9 mouse cellular contexts compared by ENCODE assay signal in genomic region chr8:114593424-114594157, GRCm38 (mm10).
DNase-seq lines count a peak whose midpoint lies in the region; ATAC-seq and TF ChIP-seq lines count a peak whose summit lies in the region.
"Had no signal": no experiment of that assay in that cellular context is flagged by ENCODE, and none has a peak within 500 bp of the region (broad histone marks: within the 10 kb centered on the region; RNA-seq: fewer than 3 reads in every experiment).

No protein-coding gene starts in this region.

- H3K9me3 ChIP-seq in hindbrain, embryonic 16.5 days (ENCODE audit: control insufficient read depth, low read length) = peaks cover 3% of the 10 kb centered on the region; the same call in 1 of the 2 replicates
- H3K9me3 ChIP-seq in midbrain, embryonic 11.5 days (ENCODE audit: control insufficient read depth, low read length) = no peaks in the 10 kb centered on the region; the same call in 1 of the 2 replicates
- H3K9me3 ChIP-seq in heart, embryonic 11.5 days (replicated peaks; ENCODE audit: control insufficient read depth, low read length) = peaks cover 3% of the 10 kb centered on the region; the same call in 1 of the 2 replicates

- DNase-seq in brain, embryonic 14.5 days (ENCODE audit: low read depth) = peak; percentile 81
- DNase-seq in cerebellum, adult 9-10 months = peak; percentile 91
- peak; percentile 89 for DNase-seq in midbrain, embryonic 11.5 days (ENCODE audit: low spot score, missing footprints)
- DNase-seq in thymus, postnatal 14 days = no peak
- no peak for DNase-seq in heart, adult 18-20 months

- peaks cover 5% of the 10 kb centered on the region; the same call in 1 of the 2 replicates for H3K27me3 ChIP-seq in hindbrain, embryonic 16.5 days (replicated peaks; ENCODE audit: control insufficient read depth, insufficient read depth, low read length)
- no peaks in the 10 kb centered on the region for H3K27me3 ChIP-seq in midbrain, embryonic 11.5 days (ENCODE audit: control insufficient read depth, insufficient read depth, low read length)
- H3K27me3 ChIP-seq in heart, embryonic 11.5 days (ENCODE audit: control insufficient read depth, insufficient read depth, low read length) = no peaks in the 10 kb centered on the region

- no peak overlapping the region for H3K4me3 ChIP-seq in hindbrain, embryonic 16.5 days (ENCODE audit: low read length)
- H3K4me3 ChIP-seq in midbrain, embryonic 11.5 days (ENCODE audit: low read depth, low read length) = no peak overlapping the region
- no peak overlapping the region for H3K4me3 ChIP-seq in heart, embryonic 11.5 days (ENCODE audit: low read depth, low read length)
- H3K4me3 ChIP-seq: limb, embryonic 10.5 days had no signal

- TF ChIP-seq POLR2A in brain, embryonic 14.5 days (IDR thresholded peaks at IDR 0.05; ENCODE audit: borderline replicate concordance, extremely low read depth, insufficient read depth, insufficient read length, poor library complexity, severe bottlenecking) = no peak

- no peak overlapping the region for H3K9ac ChIP-seq in hindbrain, embryonic 16.5 days (ENCODE audit: low read depth, low read length)
- H3K9ac ChIP-seq in midbrain, embryonic 11.5 days (ENCODE audit: low read length) = 0 out of 2 replicates have a peak overlapping the region, but pooled peaks have one; percentile 1
- no peak overlapping the region for H3K9ac ChIP-seq in heart, embryonic 11.5 days (ENCODE audit: low read depth, low read length)

- 19% methylated on average over 18 of the region's 19 CpGs for WGBS in hindbrain, embryonic 16.5 days
- 23% methylated on average over 19 of the region's 19 CpGs for WGBS in midbrain, embryonic 11.5 days
- 76% methylated on average over 19 of the region's 19 CpGs for WGBS in heart, embryonic 11.5 days (ENCODE audit: insufficient replicate concordance)

- no peak for TF ChIP-seq CTCF in brain, embryonic 14.5 days (IDR thresholded peaks at IDR 0.05; ENCODE audit: borderline replicate concordance, extremely low read depth, insufficient read depth, insufficient read length)

- H3K4me1 ChIP-seq in hindbrain, embryonic 16.5 days (ENCODE audit: control insufficient read depth, insufficient read depth, low read depth, low read length) = peaks cover 18% of the 10 kb centered on the region
- H3K4me1 ChIP-seq in midbrain, embryonic 11.5 days (ENCODE audit: control insufficient read depth, insufficient read depth, low read length) = peaks cover 8% of the 10 kb centered on the region
- H3K4me1 ChIP-seq in heart, embryonic 11.5 days (ENCODE audit: control insufficient read depth, insufficient read depth, low read length) = no peaks in the 10 kb centered on the region

- H3K36me3 ChIP-seq in hindbrain, embryonic 16.5 days (ENCODE audit: control insufficient read depth, insufficient read depth, low read length) = no peaks in the 10 kb centered on the region
- H3K36me3 ChIP-seq in midbrain, embryonic 11.5 days (ENCODE audit: control insufficient read depth, insufficient read depth, low read length) = no peaks in the 10 kb centered on the region
- H3K36me3 ChIP-seq in heart, embryonic 11.5 days (ENCODE audit: control insufficient read depth, insufficient read depth, low read length) = no peaks in the 10 kb centered on the region

- ATAC-seq in hindbrain, embryonic 16.5 days = peak; percentile 46; the same call in 1 of the 2 replicates
- ATAC-seq in midbrain, embryonic 11.5 days (ENCODE audit: low FRiP score) = 0 out of 2 replicates have a peak, but pooled peaks have one; percentile 47
- no peak for ATAC-seq in frontal cortex, adult (ENCODE audit: low TSS enrichment)
- no peak for ATAC-seq in heart, embryonic 11.5 days (replicated peaks; ENCODE audit: insufficient number of reproducible peaks, low FRiP score, low TSS enrichment)

- H3K27ac ChIP-seq in hindbrain, embryonic 16.5 days (ENCODE audit: low read depth, low read length) = no peak overlapping the region
- no peak overlapping the region for H3K27ac ChIP-seq in midbrain, embryonic 11.5 days (ENCODE audit: low read depth, low read length)
- no peak overlapping the region for H3K27ac ChIP-seq in heart, embryonic 11.5 days (ENCODE audit: low read depth, low read length)
- H3K27ac ChIP-seq: limb, embryonic 10.5 days had no signal

- H3K4me2 ChIP-seq in hindbrain, embryonic 16.5 days (ENCODE audit: low read length) = peak overlapping the region; percentile 30; the same call in 1 of the 2 replicates
- H3K4me2 ChIP-seq in midbrain, embryonic 11.5 days = no peak overlapping the region
- no peak overlapping the region for H3K4me2 ChIP-seq in heart, embryonic 11.5 days

Comparison
In these comparisons a context has a peak if more than half of its experiments do, and no peak if none do; other contexts are left out.
1. DNase-seq: peak in brain, embryonic 14.5 days (single experiment), cerebellum, adult 9-10 months (single experiment) and midbrain, embryonic 11.5 days (single experiment); none in thymus, postnatal 14 days (single experiment) and heart, adult 18-20 months (0 of 2).
2. ATAC-seq: peak in hindbrain, embryonic 16.5 days (single experiment) and midbrain, embryonic 11.5 days (single experiment); none in frontal cortex, adult (single experiment) and heart, embryonic 11.5 days (single experiment).